Mouse (Mus musculus) kidney, postnatal 10 days (tissue): Measurements from ENCODE around the gene Ranbp6.

Source experiments
- DNase-seq: peaks from one replicate; pipeline ENCODE4 v3.0.0; 2021; ENCODE audit warnings: mixed read lengths

Ranbp6 gene

GRCm38 (mm10) chr19:29812581-29813460 lies at the start of gene Ranbp6:
Gene Ranbp6 (minus strand): TSS chr19:29812974.
- peak; percentile 96 for DNase-seq

- no peak for DNase-seq
These were observed 48.0 kb upstream of the Ranbp6 start for GRCm38 (mm10) chr19:29860816-29861215.

- DNase-seq: no peak
These were observed 44.5 kb upstream of the Ranbp6 start for GRCm38 (mm10) chr19:29857267-29857666.

- no peak for DNase-seq
These were observed 40.9 kb upstream of the Ranbp6 start for GRCm38 (mm10) chr19:29853711-29854110.

- no peak for DNase-seq
These were observed 38.4 kb upstream of the Ranbp6 start for GRCm38 (mm10) chr19:29851036-29851690.

- no peak for DNase-seq
These were observed 37.3 kb upstream of the Ranbp6 start for GRCm38 (mm10) chr19:29849924-29850551.

- no peak for DNase-seq
These were observed 31.4 kb upstream of the Ranbp6 start for GRCm38 (mm10) chr19:29844036-29844661.

GRCm38 (mm10) chr19:29843641-29844035 lies 30.9 kb upstream of the Ranbp6 start:
- DNase-seq: no peak

GRCm38 (mm10) chr19:29842973-29843372 lies 30.2 kb upstream of the Ranbp6 start:
- no peak for DNase-seq

GRCm38 (mm10) chr19:29840642-29841041 lies 27.9 kb upstream of the Ranbp6 start:
- no peak for DNase-seq

GRCm38 (mm10) chr19:29838636-29839135 lies 25.9 kb upstream of the Ranbp6 start:
- DNase-seq: no peak

GRCm38 (mm10) chr19:29838171-29838570 lies 25.4 kb upstream of the Ranbp6 start:
- DNase-seq: no peak

- no peak for DNase-seq
These were observed 22.7 kb upstream of the Ranbp6 start for GRCm38 (mm10) chr19:29835364-29836034.

- DNase-seq: no peak
These were observed 18.1 kb upstream of the Ranbp6 start for GRCm38 (mm10) chr19:29830911-29831310.

GRCm38 (mm10) chr19:29828558-29828957 lies 15.8 kb upstream of the Ranbp6 start:
- no peak for DNase-seq

GRCm38 (mm10) chr19:29826686-29827085 lies 13.9 kb upstream of the Ranbp6 start:
- peak; percentile 71 for DNase-seq

- no peak for DNase-seq
These were observed 12.2 kb upstream of the Ranbp6 start for GRCm38 (mm10) chr19:29825003-29825402.

GRCm38 (mm10) chr19:29824034-29824700 lies 11.4 kb upstream of the Ranbp6 start:
- peak; percentile 81 for DNase-seq

GRCm38 (mm10) chr19:29823456-29824010 lies 10.8 kb upstream of the Ranbp6 start:
- DNase-seq: no peak

- DNase-seq: peak; percentile 56
These were observed 8.2 kb upstream of the Ranbp6 start for GRCm38 (mm10) chr19:29820966-29821365.

GRCm38 (mm10) chr19:29810022-29810421 lies 2.8 kb downstream of the Ranbp6 start:
- DNase-seq: no peak
